Mouse (Mus musculus): ENCODE results near the gene Atp4a.
"Not testable (repeated sequence)": the region's sequence is repeated elsewhere in the genome, so short reads cannot be mapped to it uniquely, and the experiment has no call there.

Atp4a gene

DNA sequence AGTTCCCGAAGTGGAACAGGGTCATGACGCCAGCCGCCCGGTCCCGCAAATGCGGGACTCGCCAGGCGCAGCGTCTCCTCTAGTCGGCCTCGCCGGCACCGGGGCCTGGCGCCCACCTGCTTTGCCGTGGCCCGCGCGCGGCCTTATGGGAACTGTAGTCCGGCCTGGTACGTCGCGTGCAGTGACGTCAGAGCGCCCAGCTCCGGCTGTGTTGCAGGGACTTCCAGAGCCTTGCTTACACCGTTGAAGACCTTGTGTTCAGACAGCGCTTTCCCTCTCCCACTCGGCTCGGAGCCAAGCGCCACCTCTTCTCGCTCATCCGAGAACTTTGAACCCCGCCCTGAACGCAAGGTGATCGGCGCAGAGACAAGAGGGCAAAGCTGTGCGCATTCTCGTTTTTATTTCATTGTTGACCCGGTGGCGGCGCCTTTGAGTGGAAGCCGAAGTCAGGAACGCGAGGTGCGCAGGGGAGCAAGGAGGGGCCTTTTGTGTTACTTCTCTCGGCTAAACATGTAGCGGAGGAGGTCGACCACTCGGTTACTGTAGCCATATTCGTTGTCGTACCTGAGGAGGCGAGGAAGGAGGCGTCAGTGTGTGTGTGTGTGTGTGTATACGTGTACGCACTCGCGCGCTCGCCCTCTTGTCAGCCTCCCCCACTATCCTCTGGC is 17.5 kb downstream of the Atp4a start, which contains the start of gene Tmem147:
Gene Tmem147, minus strand, starts transcription at position 145 of the 668 bp plus-strand sequence.
- DNase-seq (ENCODE audit: low spot score in 2 of 2): peak; percentile 86 to 96

DNA sequence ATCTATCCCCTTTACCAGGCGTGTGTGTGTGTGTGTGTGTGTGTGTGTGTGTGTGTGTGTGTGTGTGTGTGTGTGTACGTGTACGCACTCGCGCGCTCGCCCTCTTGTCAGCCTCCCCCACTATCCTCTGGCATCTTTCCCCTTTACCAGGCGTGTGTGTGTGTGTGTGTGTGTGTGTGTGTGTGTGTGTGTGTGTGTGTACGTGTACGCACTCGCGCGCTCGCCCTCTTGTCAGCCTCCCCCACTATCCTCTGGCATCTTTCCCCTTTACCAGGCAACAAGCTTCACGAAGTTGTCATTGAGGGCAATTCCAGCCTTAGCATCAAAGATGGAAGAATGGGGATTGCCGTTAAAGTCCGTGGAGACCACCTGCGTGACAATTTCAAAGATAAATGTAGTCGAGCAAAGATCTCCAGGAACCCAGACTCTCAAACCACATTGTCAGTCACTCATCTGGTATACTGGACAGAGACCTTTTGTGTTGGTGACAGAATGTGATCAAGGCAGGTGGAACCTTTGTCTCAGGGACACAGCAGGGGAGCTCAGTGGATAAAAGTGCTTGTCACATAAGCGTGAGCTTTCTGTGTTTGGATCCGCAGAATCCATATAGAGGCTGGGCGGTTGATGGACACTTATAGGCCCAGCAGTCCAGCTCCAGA is 18.2 kb downstream of the Atp4a start:
- peak in 1 of 2 experiments; percentile 26 for DNase-seq (ENCODE audit: low spot score in 2 of 2)

DNA sequence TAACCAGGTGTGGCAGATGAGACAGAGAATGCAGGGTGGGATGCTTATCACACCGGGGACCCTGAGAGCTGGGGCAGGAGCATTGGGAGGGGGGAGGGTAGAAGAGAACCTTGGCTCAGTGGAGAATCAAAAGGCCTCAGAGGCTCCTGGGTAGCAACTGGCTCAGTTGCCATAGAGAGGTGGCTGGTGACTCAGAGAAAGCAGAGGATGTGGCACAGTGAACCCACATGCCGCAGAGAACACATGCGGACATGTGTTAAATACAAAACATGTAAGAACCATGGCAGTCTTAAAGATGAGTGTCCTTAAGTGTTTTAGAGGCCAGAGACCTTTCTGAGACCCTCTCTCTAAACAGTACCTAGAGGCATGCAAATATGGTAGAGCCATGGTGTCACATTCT is 24.2 kb downstream of the Atp4a start:
- no peak for DNase-seq (ENCODE audit: low spot score in 2 of 2)

DNA sequence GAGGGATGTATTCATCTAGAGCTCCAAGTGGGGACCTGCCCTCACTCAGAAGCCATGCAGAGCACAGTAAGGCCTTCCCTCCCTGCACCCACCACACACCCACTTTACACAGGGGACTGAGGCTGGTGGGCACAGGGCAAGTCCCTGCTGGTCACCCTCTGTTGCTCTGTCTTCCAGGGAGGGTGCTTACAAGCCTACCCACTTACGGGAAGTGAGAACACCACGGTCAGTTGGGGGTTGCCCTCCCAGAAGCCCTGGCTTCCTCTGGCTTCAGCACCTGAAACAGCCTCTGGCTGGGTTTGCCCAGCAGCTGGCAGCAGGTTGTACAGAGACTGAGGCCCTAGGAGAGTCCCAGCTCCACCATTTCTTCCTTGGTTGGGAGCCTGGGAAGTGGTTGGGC is 30.6 kb downstream of the Atp4a start:
- not testable (repeated sequence) for DNase-seq (ENCODE audit: low spot score in 2 of 2)

DNA sequence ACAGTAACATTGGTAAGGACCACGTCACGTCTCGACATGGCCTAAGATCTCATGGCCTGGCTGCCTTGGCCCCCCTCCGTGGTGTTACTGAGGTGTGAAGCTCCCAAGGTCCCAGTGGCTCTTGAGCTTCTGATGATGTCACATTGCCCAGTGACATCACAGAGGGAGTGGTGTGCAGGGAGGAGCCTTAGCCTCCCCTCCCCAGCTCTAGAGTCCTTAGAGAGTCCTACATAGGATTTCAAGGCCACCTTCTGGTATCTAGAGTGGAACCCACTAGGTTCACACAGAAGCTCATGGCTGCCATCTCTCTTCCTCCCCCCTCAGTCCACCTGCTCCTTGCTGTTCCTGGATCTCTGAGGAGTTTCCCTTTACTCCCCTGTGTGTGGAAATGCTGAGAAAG is 31.6 kb downstream of the Atp4a start, which contains the start of gene Gapdhs:
Gene Gapdhs, minus strand, starts transcription at position 65 of the 400 bp plus-strand sequence.
- not testable (repeated sequence) for DNase-seq (ENCODE audit: low spot score in 2 of 2)

DNA sequence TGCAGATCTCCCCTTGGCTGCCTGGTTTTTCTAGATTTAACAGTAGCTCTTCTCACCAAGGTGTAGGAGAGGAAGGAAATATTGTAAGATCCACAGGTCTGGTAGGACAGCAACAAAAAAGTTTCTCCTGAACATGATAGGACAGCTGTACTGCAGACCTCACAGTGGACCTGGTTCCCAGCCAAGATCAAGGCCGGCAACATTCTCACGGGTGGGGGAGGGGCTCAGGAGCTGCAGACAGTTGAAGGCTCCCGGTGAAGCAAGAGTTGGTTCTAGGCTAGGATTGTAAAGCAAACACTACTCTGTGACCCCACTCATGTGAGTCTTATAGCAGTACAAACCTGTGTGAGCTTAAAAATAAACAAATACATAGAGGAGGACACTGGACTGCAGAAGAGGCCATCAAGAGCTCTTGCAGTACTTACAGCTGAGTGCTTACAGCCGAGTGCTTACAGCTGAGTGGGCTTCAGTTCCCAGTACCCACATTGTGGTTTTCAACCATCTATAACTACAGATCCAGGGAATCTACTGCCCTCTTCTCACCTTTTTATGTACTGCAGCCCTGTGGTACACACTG is 32.1 kb downstream of the Atp4a start:
- DNase-seq (ENCODE audit: low spot score in 2 of 2): peak in 1 of 2 experiments; percentile 16

DNA sequence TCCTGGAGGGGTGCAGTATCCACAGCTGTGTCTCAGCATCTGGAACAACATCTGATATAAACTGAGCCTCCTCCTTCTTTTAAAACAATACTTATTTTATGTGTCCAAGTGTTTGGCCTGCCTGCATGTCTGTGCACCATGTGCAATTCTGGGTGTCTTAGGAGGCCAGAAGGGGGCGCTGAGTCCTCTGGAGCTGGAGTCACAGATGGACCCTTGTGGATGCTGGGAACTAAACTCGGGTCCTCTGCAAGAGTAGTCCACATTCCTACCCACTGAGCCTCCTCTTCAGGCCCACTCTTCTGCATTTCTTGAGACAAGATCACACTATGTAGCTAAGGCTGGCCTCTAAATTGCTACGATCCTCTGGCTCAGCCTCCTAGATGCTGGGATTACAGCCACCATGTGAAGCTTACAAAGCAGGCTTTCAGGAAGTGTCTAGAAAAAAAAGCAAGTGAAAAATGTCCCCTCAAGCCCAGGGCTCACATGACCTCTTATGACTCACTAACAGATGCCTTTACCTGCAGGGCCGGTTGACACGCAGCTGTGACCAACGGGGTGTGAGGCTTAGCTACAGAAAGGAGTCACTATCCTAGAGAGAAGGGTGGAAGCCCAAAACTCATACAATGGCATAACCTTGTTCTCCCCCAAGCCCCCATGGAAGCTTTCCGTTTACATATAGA is 35.7 kb downstream of the Atp4a start:
- DNase-seq (ENCODE audit: low spot score in 2 of 2): no peak

DNA sequence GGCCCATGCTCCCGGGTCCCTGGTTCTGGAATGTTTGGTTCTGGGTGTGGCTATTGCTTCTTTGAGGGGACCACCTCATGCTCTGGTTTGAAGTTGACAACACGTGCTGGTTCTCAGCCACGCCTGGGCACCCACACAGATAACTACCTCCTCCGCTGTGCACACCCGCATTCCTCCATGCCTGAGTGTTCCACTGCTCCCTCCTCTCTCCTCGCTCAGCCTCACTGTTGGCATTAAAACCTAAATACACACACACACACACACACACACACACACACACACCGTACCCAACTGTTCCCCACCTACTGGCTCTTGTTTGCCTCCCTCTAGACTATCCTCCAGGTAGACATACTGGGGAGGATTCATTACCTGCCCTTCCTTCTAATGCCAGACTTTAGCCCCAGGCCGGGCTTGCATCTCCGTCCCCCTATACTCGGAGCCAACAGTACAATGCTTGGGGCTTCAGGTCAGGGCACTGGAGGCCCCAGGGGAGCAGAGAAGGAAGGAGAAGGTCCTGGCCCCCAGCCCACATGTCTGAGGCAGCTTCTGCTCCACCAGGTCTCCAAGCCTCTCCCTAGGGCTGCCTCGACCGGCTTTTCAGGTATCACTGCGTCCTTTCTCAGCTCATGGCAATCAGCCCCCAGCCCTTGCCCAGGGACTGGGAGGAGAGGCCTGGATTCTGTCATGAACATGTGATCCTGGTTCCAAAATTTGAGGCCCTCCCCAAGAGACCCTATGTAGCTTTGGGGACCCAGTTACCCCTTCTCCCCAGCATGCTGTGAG is 38.0 kb downstream of the Atp4a start:
- no peak for DNase-seq (ENCODE audit: low spot score in 2 of 2)

DNA sequence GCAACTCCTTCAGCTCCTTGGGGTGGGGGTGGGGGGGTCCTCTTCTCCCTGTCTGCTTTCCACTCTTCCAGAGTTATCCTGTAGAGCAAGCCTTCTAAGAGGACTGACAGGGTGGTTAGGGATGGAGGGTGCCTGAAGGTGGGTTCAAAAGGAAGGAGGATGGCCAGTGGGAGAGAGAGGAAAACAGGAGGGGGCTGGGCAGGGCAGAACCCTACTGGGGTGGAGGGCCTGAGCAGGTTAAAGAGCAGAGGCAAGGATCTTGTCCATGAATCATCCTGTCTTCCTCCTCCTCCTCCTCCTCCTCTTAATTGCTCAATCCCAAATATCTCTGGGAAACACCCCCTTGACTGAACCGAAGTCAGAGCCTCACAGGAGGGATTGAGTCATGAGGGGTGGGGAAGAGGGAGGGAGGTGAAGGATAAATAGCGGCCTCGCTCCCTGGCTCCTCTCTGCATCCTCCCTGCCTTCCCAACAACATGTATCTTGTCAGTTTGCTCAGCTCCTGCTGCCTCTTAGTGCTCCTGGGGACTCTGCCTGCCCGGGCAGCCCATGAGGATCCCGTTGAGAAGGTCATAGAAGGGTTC is 39.2 kb downstream of the Atp4a start, which contains the start of gene Sbsn:
Gene Sbsn, plus strand, starts transcription at position 386 of the 584 bp plus-strand sequence.
- DNase-seq (ENCODE audit: low spot score in 2 of 2): no peak

DNA sequence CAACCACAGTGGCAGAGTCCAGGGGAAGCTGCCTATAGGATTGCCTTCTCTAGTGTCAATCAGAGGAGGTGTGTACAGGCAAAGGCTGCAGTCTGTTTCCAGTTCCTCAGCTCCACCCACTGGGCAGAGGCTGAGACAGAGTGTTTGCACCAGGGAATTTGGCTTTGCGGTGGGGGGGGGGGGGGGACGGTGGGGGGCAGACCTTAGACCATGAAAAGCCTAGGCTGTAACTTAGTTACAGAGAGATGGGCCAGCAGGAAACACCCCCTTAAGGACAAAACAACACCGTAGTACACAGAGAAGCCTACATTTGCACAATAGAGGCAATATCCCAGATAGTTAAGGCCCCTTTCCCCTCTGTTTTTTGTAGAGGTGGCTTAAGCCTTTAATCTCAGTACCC is 45.0 kb downstream of the Atp4a start:
- no peak for DNase-seq (ENCODE audit: low spot score in 2 of 2)

DNA sequence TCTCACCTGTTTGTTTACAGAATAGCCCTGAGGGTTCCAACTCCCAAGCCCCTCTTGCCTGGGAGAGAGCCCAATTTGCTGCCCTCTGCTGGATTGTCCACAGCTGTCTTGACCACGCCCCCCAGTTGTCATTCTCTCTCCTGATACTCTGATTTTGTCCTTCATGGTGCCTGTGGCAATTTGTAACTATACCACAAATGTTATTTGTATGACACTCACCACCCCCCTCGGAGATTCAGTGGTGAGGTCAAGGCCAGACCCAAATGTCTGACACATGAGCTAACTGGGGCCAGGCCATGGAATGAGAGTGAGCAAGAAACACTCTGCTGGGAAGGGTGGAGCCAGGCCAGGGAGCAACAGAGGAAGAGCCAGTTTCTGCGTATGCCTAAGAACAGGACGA is 46.8 kb downstream of the Atp4a start:
- peak in 1 of 2 experiments; percentile 38 for DNase-seq (ENCODE audit: low spot score in 2 of 2)

DNA sequence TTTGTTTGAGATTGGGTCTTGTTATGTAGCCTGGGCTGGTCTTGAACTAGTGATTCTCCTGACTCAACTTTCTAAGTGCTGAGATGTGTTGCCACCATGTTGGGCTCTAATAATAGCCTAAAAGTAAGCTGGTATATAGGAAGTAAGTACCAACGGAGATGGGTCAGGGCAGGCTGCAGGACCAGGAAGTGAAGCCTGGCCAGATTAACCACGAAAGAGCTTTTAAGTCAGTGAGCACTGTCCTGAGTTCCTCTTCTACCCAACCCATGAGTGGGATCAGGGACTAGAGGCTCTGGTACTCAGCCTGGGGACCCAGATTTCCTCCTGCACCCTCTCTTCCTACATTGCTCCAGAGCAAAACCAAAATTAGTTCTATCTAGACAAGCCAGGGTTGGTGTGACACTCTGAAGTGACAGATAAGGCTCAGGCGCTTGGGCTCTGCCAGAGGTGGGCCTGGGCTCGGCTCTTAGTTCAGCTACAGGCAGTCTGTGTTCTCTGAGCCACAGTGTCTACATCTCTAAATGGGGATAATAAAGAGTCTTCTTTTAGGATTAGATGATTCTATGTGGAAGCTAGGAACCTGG is 49.9 kb downstream of the Atp4a start:
- DNase-seq (ENCODE audit: low spot score in 2 of 2): no peak

DNA sequence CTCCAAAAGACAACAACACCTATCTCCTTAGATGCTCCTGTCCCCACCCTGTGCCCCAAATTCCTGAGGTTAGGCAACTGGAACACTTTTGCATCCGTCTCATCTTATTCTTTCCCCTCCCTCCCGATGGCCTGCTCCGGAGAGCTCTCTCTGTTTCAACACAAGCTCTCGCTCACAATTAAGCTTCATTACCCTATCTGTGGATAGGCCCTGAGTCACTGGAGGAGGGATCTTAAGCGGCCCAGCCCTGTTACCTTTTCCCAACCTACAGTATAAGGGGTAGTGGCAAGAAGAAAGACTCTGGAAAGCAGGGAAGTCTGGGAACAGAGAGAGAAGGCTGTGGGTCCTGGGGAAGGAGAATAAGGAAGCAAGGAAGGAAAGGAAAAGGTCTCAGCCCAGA is 51.4 kb downstream of the Atp4a start, which contains the start of gene Dmkn:
Gene Dmkn, plus strand, starts transcription at position 301 of the 400 bp plus-strand sequence.
- DNase-seq (ENCODE audit: low spot score in 2 of 2): no peak

DNA sequence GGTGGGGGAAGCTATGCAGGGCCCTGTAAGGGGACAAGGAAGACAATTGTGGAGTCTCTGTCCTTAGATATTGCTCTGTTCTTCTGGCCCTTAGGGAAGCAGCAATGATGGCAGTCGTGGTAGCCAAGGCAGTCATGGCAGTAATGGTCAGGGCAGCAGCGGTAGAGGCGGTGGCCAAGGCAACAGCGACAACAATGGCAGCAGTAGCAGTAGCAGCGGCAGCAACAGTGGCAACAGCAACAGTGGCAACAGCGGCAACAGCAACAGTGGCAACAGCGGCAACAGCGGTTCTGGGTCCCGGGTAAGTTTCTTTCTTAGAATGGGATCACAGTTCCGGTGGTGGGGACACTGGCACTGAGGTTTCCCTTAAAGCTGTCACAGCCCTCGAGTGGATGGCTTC is 53.2 kb downstream of the Atp4a start:
- no peak for DNase-seq (ENCODE audit: low spot score in 2 of 2)

DNA sequence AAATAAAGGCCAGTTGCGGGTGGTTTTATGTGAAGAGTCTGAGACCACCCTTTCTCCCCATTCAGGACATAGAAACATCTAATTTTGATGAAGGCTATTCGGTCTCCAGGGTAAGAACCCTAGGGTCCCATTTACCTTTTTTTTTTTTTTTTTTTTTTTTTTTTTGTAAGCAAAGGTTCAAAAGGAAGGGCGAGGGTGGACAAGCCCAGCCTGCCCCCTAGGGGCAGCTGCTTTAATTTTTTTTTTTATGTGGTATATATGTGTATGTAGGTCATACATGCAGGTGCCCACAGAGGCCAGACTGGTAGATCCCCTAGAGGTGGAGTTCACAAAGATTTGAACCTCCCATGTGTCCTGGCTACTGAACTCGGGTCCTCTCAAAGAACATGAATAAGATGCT is 54.4 kb downstream of the Atp4a start:
- no peak for DNase-seq (ENCODE audit: low spot score in 2 of 2)

DNA sequence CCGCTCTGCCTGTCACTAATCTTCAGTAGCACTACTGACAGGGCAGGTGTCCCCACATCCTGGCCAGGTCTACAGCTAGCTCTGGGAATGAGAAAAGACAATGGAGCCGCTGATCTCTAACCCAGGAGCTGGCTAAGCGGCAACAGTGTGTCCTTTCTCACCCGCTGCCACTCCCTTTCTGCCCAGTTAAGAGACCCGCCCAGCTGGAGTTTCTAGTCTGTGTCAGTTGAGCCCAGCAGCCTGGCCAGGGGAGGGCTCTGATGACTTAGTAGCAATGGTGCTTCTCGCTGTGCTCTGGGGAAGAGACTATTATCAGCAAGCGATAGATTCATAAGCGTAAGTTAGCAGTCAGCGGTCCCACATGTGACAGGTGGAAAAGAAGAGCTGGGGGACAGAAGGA is 57.2 kb downstream of the Atp4a start:
- no peak for DNase-seq (ENCODE audit: low spot score in 2 of 2)
